In the genomic region with DNA sequence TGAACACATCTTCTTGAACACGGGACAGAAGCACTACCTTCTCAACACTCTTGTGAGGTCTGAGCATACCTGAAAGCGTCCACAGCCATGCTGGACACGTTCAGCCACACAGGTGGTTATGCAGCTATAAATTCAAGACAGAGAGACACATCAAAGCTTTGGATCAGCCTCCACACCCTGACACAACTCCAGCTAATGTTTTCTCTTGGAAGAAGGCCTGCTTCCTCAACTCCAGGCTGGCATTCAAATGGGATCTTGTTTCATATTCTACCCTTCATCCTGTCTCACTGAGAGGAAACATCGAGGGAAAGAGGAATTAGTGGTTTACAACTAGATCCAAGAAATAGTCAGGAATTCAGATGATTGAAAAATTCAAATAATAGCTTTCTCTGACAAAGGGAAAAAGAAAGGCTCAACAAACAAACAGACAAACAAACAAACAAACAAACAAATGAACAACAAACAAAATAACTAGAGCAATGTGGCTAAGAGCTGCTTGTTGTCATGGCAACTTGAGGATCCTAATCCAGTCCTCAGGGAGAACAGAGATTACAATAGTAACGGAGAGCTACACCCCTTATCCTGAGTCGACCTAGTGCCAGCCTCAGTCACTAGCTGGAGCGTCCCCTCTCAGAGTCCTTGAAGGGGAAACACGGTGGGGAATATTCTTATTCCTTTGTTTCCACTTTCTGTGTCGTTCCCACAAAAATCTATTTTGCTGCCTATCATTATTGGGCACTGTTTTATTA, we compare ENCODE assay signal across 13 mouse cellular contexts.
DNase-seq lines count a peak whose midpoint lies in the region; ATAC-seq lines count a peak whose summit lies in the region.
"Had no signal": no experiment of that assay in that cellular context is flagged by ENCODE, and none has a peak within 500 bp of the region (broad histone marks: within the 10 kb centered on the region; RNA-seq: fewer than 3 reads in every experiment).

No protein-coding gene starts in this region.

- ATAC-seq in frontal cortex, adult (ENCODE audit: low TSS enrichment), result 0 out of 2 replicates have a peak, but pooled peaks have one; percentile 25
- ATAC-seq in midbrain, embryonic 16.5 days, result peak; percentile 74; the same call in 1 of the 2 replicates
- ATAC-seq: liver, embryonic 12.5 days had no signal

- H3K4me2 ChIP-seq in midbrain, embryonic 16.5 days (ENCODE audit: low read length), result no peak overlapping the region
- H3K4me2 ChIP-seq: liver, embryonic 12.5 days; neural tube, embryonic 12.5 days had no signal

- no peak overlapping the region for H3K4me3 ChIP-seq in midbrain, embryonic 16.5 days (ENCODE audit: low read depth, low read length)
- H3K4me3 ChIP-seq: liver, embryonic 12.5 days; megakaryocyte, embryonic 14.5 days; neural tube, embryonic 12.5 days had no signal

- no peak for DNase-seq in frontal cortex, postnatal 10 days (ENCODE audit: low spot score in 2 of 2)
- DNase-seq in right cerebral cortex, adult 18-20 months, result peak; percentile 27
- no peak for DNase-seq in right cerebral cortex, postnatal 4 days
- no peak for DNase-seq in adrenal gland, adult 8-10 months
- no peak for DNase-seq in gastrocnemius, postnatal 4 days (ENCODE audit: low spot score in 2 of 2)
- DNase-seq: layer of hippocampus, adult 9-11 months; left cerebral cortex, postnatal 4 days; right cerebral cortex, postnatal 14 days had no signal

- peak overlapping the region; percentile 76 for H3K27ac ChIP-seq in midbrain, embryonic 16.5 days (ENCODE audit: low read length)
- H3K27ac ChIP-seq: liver, embryonic 12.5 days; neural tube, embryonic 12.5 days had no signal

- H3K27me3 ChIP-seq in midbrain, embryonic 16.5 days (ENCODE audit: control insufficient read depth, insufficient read depth, low read depth, low read length), result no peaks in the 10 kb centered on the region
- H3K27me3 ChIP-seq: liver, embryonic 12.5 days; megakaryocyte, embryonic 14.5 days; neural tube, embryonic 12.5 days had no signal

- H3K4me1 ChIP-seq in midbrain, embryonic 16.5 days (ENCODE audit: control insufficient read depth, insufficient read depth, low read length), result peaks cover 48% of the 10 kb centered on the region
- H3K4me1 ChIP-seq: liver, embryonic 12.5 days; megakaryocyte, embryonic 14.5 days had no signal

- no peaks in the 10 kb centered on the region for H3K36me3 ChIP-seq in midbrain, embryonic 16.5 days (ENCODE audit: control insufficient read depth, insufficient read depth, low read length)
- H3K36me3 ChIP-seq: liver, embryonic 12.5 days; neural tube, embryonic 12.5 days had no signal

- no peak overlapping the region for H3K9ac ChIP-seq in midbrain, embryonic 16.5 days (ENCODE audit: low read depth, low read length)
- H3K9ac ChIP-seq: liver, embryonic 12.5 days; neural tube, embryonic 12.5 days had no signal

- H3K9me3 ChIP-seq in midbrain, embryonic 16.5 days (replicated peaks; ENCODE audit: control insufficient read depth, low read length, poor library complexity, severe bottlenecking), result no peaks in the 10 kb centered on the region
- H3K9me3 ChIP-seq: neural tube, embryonic 12.5 days had no signal

- 36% methylated on average over 9 of the region's 9 CpGs for WGBS in midbrain, embryonic 16.5 days
